Mouse (Mus musculus) kidney, embryonic 14.5 days (tissue): Measurements from ENCODE around the gene Sept5. TPM values are rescaled to one million over a fixed set of nuclear protein-coding genes. Genes with fewer than 3 reads are reported as not detected.
A peak's percentile ranks its signal among the peaks of the same experiment; 100 is the strongest.

Experiments used
- ATAC-seq: fragments of 200-750 bp; cut with Nextera tagmentation; 2 replicates; pipeline ENCODE4 v1.8.0; 2017; ENCODE audit warnings: moderate number of reproducible peaks, mild to moderate bottlenecking, moderate TSS enrichment, moderate library complexity; ENCODE audit not compliant: low FRiP score, low TSS enrichment
- H3K27ac ChIP-seq: fragments of 300-500 bp; sonication (generic); 2 replicates; pipeline ENCODE4 v1.5.1; 2014; ENCODE audit warnings: low read depth, mild to moderate bottlenecking, low read length, moderate library complexity, mixed read lengths
- H3K27me3 ChIP-seq: fragments of 300-500 bp; sonication (generic); 2 replicates; pipeline ENCODE4 v1.6.1; 2014; ENCODE audit warnings: mild to moderate bottlenecking, low read length; ENCODE audit not compliant: control insufficient read depth, insufficient read depth
- H3K36me3 ChIP-seq: fragments of 300-500 bp; sonication (generic); 2 replicates; pipeline ENCODE4 v1.6.1; 2014; ENCODE audit warnings: low read length, mixed read lengths; ENCODE audit not compliant: control insufficient read depth, insufficient read depth
- H3K4me1 ChIP-seq: fragments of 300-500 bp; sonication (generic); 2 replicates; pipeline ENCODE4 v1.6.1; 2014; ENCODE audit warnings: low read length, mixed read lengths; ENCODE audit not compliant: control insufficient read depth, insufficient read depth
- H3K4me2 ChIP-seq: fragments of 300-500 bp; sonication (generic); replicated peaks from 2 replicates; pipeline ENCODE4 v1.6.1; 2014; ENCODE audit warnings: low read depth, mild to moderate bottlenecking, low read length
- H3K4me3 ChIP-seq: fragments of 300-500 bp; sonication (generic); 2 replicates; pipeline ENCODE4 v1.5.1; 2014; ENCODE audit warnings: mild to moderate bottlenecking, low read length
- H3K9ac ChIP-seq: fragments of 300-500 bp; sonication (generic); 2 replicates; pipeline ENCODE4 v1.6.1; 2014; ENCODE audit warnings: low read depth, mild to moderate bottlenecking, low read length, moderate library complexity
- H3K9me3 ChIP-seq: fragments of 300-500 bp; sonication (generic); 2 replicates; pipeline ENCODE4 v1.6.1; 2016; ENCODE audit warnings: low read length; ENCODE audit not compliant: control insufficient read depth
- WGBS: fragments of 180-500 bp; shearing (Covaris S2); extraction: QIAGEN DNeasy Blood & Tissue Kit; methylation state at CpG from one replicate; pipeline ENCODE4 v1.1.7; 2014; 5-methylcytosine and 5-hydroxymethylcytosine counted together
- polyA plus RNA-seq: library from polyadenylated mRNA; unstranded; fragments of >200 nt; fragmentation: Nextera tagmentation; extraction: Ambion mirVana; gene quantifications from 2 replicates; pipeline ENCODE4 v1.2.1, GENCODE M21; 2014

Sept5 gene
- polyA plus RNA-seq, 1 experiment from 2014 or later: 14.2 TPM

GRCm38 (mm10) chr16:18627163-18627562, 2.6 kb downstream of the Sept5 start:
- whole genome bisulfite sequencing: 58% methylated on average over 3 of the region's 3 CpGs
- H3K4me1 ChIP-seq: peaks cover 20% of the 10 kb centered on the region
- no peak overlapping the region for H3K4me3 ChIP-seq
- H3K9ac ChIP-seq: no peak overlapping the region
- H3K27me3 ChIP-seq: peaks cover 60% of the 10 kb centered on the region
- no peak overlapping the region for H3K27ac ChIP-seq
- no peak for ATAC-seq
- H3K4me2 ChIP-seq: peak overlapping the region; percentile 82; the same call in 1 of the 2 replicates
- no peaks in the 10 kb centered on the region for H3K9me3 ChIP-seq
- peaks cover 6% of the 10 kb centered on the region; the same call in 1 of the 2 replicates for H3K36me3 ChIP-seq

- peak within 1 kb of the TSS; percentile 82 for H3K4me2 ChIP-seq
- H3K4me3 ChIP-seq: peak within 1 kb of the TSS; percentile 47
- WGBS: under 1% methylated on average over 57 of the region's 65 CpGs
- ATAC-seq: peak; percentile 34
- H3K9ac ChIP-seq: peak within 1 kb of the TSS; percentile 63
- H3K27me3 ChIP-seq: peaks cover 68% of the 10 kb centered on the region
- H3K4me1 ChIP-seq: peaks cover 20% of the 10 kb centered on the region
- no peak within 1 kb of the TSS for H3K27ac ChIP-seq
- H3K36me3 ChIP-seq: peaks cover 6% of the 10 kb centered on the region; the same call in 1 of the 2 replicates
- H3K9me3 ChIP-seq: no peaks in the 10 kb centered on the region
Observed at GRCm38 (mm10) chr16:18626376-18626878, 3.3 kb downstream of the Sept5 start, which contains the start of gene Gm49601. TSS of gene Gm49601 (minus strand) at chr16:18626427.

- WGBS: 8% methylated on average over 26 of the region's 26 CpGs
- peak overlapping the region; percentile 63 for H3K9ac ChIP-seq
- no peaks in the 10 kb centered on the region for H3K9me3 ChIP-seq
- no peak for ATAC-seq
- H3K27ac ChIP-seq: no peak overlapping the region
- H3K4me2 ChIP-seq: peak overlapping the region; percentile 82
- H3K36me3 ChIP-seq: peaks cover 6% of the 10 kb centered on the region; the same call in 1 of the 2 replicates
- H3K27me3 ChIP-seq: peaks cover 70% of the 10 kb centered on the region
- H3K4me3 ChIP-seq: peak overlapping the region; percentile 47
- peaks cover 25% of the 10 kb centered on the region for H3K4me1 ChIP-seq
Observed at GRCm38 (mm10) chr16:18625791-18626311, 3.9 kb downstream of the Sept5 start.

- Histone ChIP-seq H3K9ac (no peak overlapping the region), H3K27me3 (peaks cover 73% of the 10 kb centered on the region), H3K4me1 (peaks cover 30% of the 10 kb centered on the region), H3K4me3 (no peak overlapping the region), H3K4me2 (no peak overlapping the region), H3K27ac (no peak overlapping the region), H3K36me3 (peaks cover 6% of the 10 kb centered on the region; the same call in 1 of the 2 replicates), H3K9me3 (no peaks in the 10 kb centered on the region)
- 42% methylated on average over 14 of the region's 14 CpGs for WGBS
- no peak for ATAC-seq
Observed at GRCm38 (mm10) chr16:18625097-18625496, 4.7 kb downstream of the Sept5 start.

- no peaks in the 10 kb centered on the region for H3K9me3 ChIP-seq
- H3K36me3 ChIP-seq: peaks cover 6% of the 10 kb centered on the region; the same call in 1 of the 2 replicates
- no peak overlapping the region for H3K9ac ChIP-seq
- WGBS: 35% methylated on average over 15 of the region's 15 CpGs
- no peak for ATAC-seq
- H3K4me1 ChIP-seq: peaks cover 30% of the 10 kb centered on the region
- peaks cover 78% of the 10 kb centered on the region for H3K27me3 ChIP-seq
- no peak overlapping the region for H3K27ac ChIP-seq
- H3K4me3 ChIP-seq: no peak overlapping the region
- no peak overlapping the region for H3K4me2 ChIP-seq
Observed at GRCm38 (mm10) chr16:18624641-18625040, 5.1 kb downstream of the Sept5 start.

GRCm38 (mm10) chr16:18623751-18624540, 5.8 kb downstream of the Sept5 start:
- no peak overlapping the region for H3K4me2 ChIP-seq
- H3K4me3 ChIP-seq: no peak overlapping the region
- no peaks in the 10 kb centered on the region for H3K9me3 ChIP-seq
- no peak overlapping the region for H3K27ac ChIP-seq
- 47% methylated on average over 15 of the region's 15 CpGs for WGBS
- ATAC-seq: no peak
- H3K4me1 ChIP-seq: peaks cover 25% of the 10 kb centered on the region
- H3K36me3 ChIP-seq: peaks cover 6% of the 10 kb centered on the region; the same call in 1 of the 2 replicates
- peaks cover 85% of the 10 kb centered on the region for H3K27me3 ChIP-seq
- no peak overlapping the region for H3K9ac ChIP-seq

GRCm38 (mm10) chr16:18622916-18623750, 6.6 kb downstream of the Sept5 start:
- no peaks in the 10 kb centered on the region for H3K9me3 ChIP-seq
- peaks cover 6% of the 10 kb centered on the region; the same call in 1 of the 2 replicates for H3K36me3 ChIP-seq
- H3K4me3 ChIP-seq: no peak overlapping the region
- H3K27me3 ChIP-seq: peaks cover 90% of the 10 kb centered on the region
- no peak for ATAC-seq
- 37% methylated on average over 27 of the region's 29 CpGs for WGBS
- H3K4me2 ChIP-seq: no peak overlapping the region
- H3K27ac ChIP-seq: no peak overlapping the region
- H3K9ac ChIP-seq: no peak overlapping the region
- H3K4me1 ChIP-seq: peaks cover 21% of the 10 kb centered on the region

GRCm38 (mm10) chr16:18622019-18622418, 7.7 kb downstream of the Sept5 start, which contains the start of gene Gp1bb:
TSS of gene Gp1bb (minus strand) at chr16:18622403.
- H3K9ac ChIP-seq: no peak within 1 kb of the TSS
- 8% methylated on average over 17 of the region's 17 CpGs for WGBS
- ATAC-seq: no peak

More at GRCm38 (mm10) chr16:18622019-18622418, 7.7 kb downstream of the Sept5 start, which contains the start of gene Gp1bb:
- peak within 1 kb of the TSS; percentile 46 for H3K4me3 ChIP-seq
- H3K4me2 ChIP-seq: peak within 1 kb of the TSS; percentile 93
- H3K36me3 ChIP-seq: peaks cover 6% of the 10 kb centered on the region; the same call in 1 of the 2 replicates
- no peak within 1 kb of the TSS for H3K27ac ChIP-seq
- H3K9me3 ChIP-seq: no peaks in the 10 kb centered on the region
- peaks cover 27% of the 10 kb centered on the region for H3K4me1 ChIP-seq
- peaks cover 86% of the 10 kb centered on the region for H3K27me3 ChIP-seq
